Mouse (Mus musculus) heart, embryonic 11.5 days (tissue): ENCODE measurements at regions not wholly inside any gene's neighbourhood (a gene's known extent, or its start where the extent isn't known, plus 50 kb on each side); places are given as distances from the start of the nearest gene placed in this dataset.

ENCODE experiments used
- ATAC-seq: fragments of 200-750 bp; cut with Nextera tagmentation; replicated peaks from 2 replicates; pipeline ENCODE4 v1.8.0; 2017; ENCODE audit warnings: moderate library complexity; ENCODE audit not compliant: insufficient number of reproducible peaks, low FRiP score, low TSS enrichment
- H3K27ac ChIP-seq: fragments of 300-500 bp; sonication (generic); 2 replicates; pipeline ENCODE4 v1.5.1; 2014; ENCODE audit warnings: mild to moderate bottlenecking, low read depth, low read length
- H3K27me3 ChIP-seq: fragments of 300-500 bp; sonication (generic); 2 replicates; pipeline ENCODE4 v1.6.1; 2014; ENCODE audit warnings: mild to moderate bottlenecking, low read length, mixed read lengths; ENCODE audit not compliant: control insufficient read depth, insufficient read depth
- H3K36me3 ChIP-seq: fragments of 300-500 bp; sonication (generic); 2 replicates; pipeline ENCODE4 v1.6.1; 2014; ENCODE audit warnings: mild to moderate bottlenecking, low read length, moderate library complexity, mixed read lengths; ENCODE audit not compliant: control insufficient read depth, insufficient read depth
- H3K4me1 ChIP-seq: fragments of 300-500 bp; sonication (generic); 2 replicates; pipeline ENCODE4 v1.6.1; 2014; ENCODE audit warnings: low read length; ENCODE audit not compliant: control insufficient read depth, insufficient read depth
- H3K4me2 ChIP-seq: fragments of 300-500 bp; sonication (generic); 2 replicates; pipeline ENCODE4 v1.6.1; 2014; ENCODE audit warnings: mild to moderate bottlenecking, moderate library complexity
- H3K4me3 ChIP-seq: fragments of 300-500 bp; sonication (generic); 2 replicates; pipeline ENCODE4 v1.5.1; 2014; ENCODE audit warnings: low read depth, low read length
- H3K9ac ChIP-seq: fragments of 300-500 bp; sonication (generic); 2 replicates; pipeline ENCODE4 v1.6.1; 2014; ENCODE audit warnings: mild to moderate bottlenecking, low read depth, low read length, moderate library complexity
- H3K9me3 ChIP-seq: fragments of 300-500 bp; sonication (generic); replicated peaks from 2 replicates; pipeline ENCODE4 v1.6.1; 2016; ENCODE audit warnings: low read length; ENCODE audit not compliant: control insufficient read depth
- WGBS: fragments of 180-500 bp; shearing (Covaris S2); extraction: QIAGEN DNeasy Blood & Tissue Kit; methylation state at CpG from one replicate; pipeline ENCODE4 v1.1.7; 2014; ENCODE audit not compliant: insufficient replicate concordance; 5-methylcytosine and 5-hydroxymethylcytosine counted together

- no peaks in the 10 kb centered on the region for H3K9me3 ChIP-seq
- peaks cover 6% of the 10 kb centered on the region for H3K4me1 ChIP-seq
- H3K36me3 ChIP-seq, result no peaks in the 10 kb centered on the region
- no peak overlapping the region for H3K9ac ChIP-seq
- no peak for ATAC-seq
- 0 out of 2 replicates have a peak, but pooled peaks cover 4% of the 10 kb centered on the region for H3K27me3 ChIP-seq
- no peak overlapping the region for H3K4me3 ChIP-seq
- WGBS, result 78% methylated on average over 6 of the region's 6 CpGs
- no peak overlapping the region for H3K27ac ChIP-seq
- no peak overlapping the region for H3K4me2 ChIP-seq
These were observed 234.7 kb downstream of the Rplp1 start for GRCm38 (mm10) chr9:61679686-61680085.

- H3K4me3 ChIP-seq, result no peak overlapping the region
- H3K27ac ChIP-seq, result no peak overlapping the region
- no peak overlapping the region for H3K9ac ChIP-seq
- H3K27me3 ChIP-seq, result no peaks in the 10 kb centered on the region
- no peaks in the 10 kb centered on the region for H3K36me3 ChIP-seq
- no peak for ATAC-seq
- no peak overlapping the region for H3K4me2 ChIP-seq
- WGBS, result 61% methylated on average over 3 of the region's 3 CpGs
- peaks cover 6% of the 10 kb centered on the region for H3K4me1 ChIP-seq
- H3K9me3 ChIP-seq, result no peaks in the 10 kb centered on the region
These were observed 236.7 kb downstream of the Rplp1 start for GRCm38 (mm10) chr9:61677603-61678002.

GRCm38 (mm10) chr9:61677037-61677436 is 237.3 kb downstream of the Rplp1 start:
- H3K4me3 ChIP-seq, result no peak overlapping the region
- no peak overlapping the region for H3K4me2 ChIP-seq
- no peak for ATAC-seq
- H3K4me1 ChIP-seq, result no peaks in the 10 kb centered on the region; the same call in 1 of the 2 replicates
- H3K36me3 ChIP-seq, result no peaks in the 10 kb centered on the region
- no peak overlapping the region for H3K27ac ChIP-seq
- 70% methylated on average over 11 of the region's 11 CpGs for WGBS
- H3K9me3 ChIP-seq, result no peaks in the 10 kb centered on the region
- no peak overlapping the region for H3K9ac ChIP-seq
- H3K27me3 ChIP-seq, result no peaks in the 10 kb centered on the region

- 45% methylated on average over 2 of the region's 2 CpGs for WGBS
- Histone ChIP-seq H3K27me3 (no peaks in the 10 kb centered on the region), H3K4me2 (no peak overlapping the region), H3K4me3 (no peak overlapping the region), H3K9me3 (0 out of 2 replicates have a peak, but pooled peaks cover 3% of the 10 kb centered on the region), H3K36me3 (no peaks in the 10 kb centered on the region), H3K9ac (no peak overlapping the region), H3K4me1 (peaks cover 2% of the 10 kb centered on the region), H3K27ac (no peak overlapping the region)
- no peak for ATAC-seq
These were observed 239.0 kb downstream of the Rplp1 start for GRCm38 (mm10) chr9:61675366-61675765.

GRCm38 (mm10) chr9:61673575-61674203 is 240.7 kb downstream of the Rplp1 start:
- H3K4me2 ChIP-seq, result no peak overlapping the region
- no peak for ATAC-seq
- peaks cover 16% of the 10 kb centered on the region for H3K4me1 ChIP-seq
- H3K36me3 ChIP-seq, result no peaks in the 10 kb centered on the region
- 60% methylated on average over 16 of the region's 16 CpGs for WGBS
- H3K9me3 ChIP-seq, result 0 out of 2 replicates have a peak, but pooled peaks cover 3% of the 10 kb centered on the region
- H3K27me3 ChIP-seq, result no peaks in the 10 kb centered on the region
- H3K4me3 ChIP-seq, result no peak overlapping the region
- H3K9ac ChIP-seq, result no peak overlapping the region
- no peak overlapping the region for H3K27ac ChIP-seq

- Histone ChIP-seq H3K27ac (no peak overlapping the region), H3K4me1 (peaks cover 20% of the 10 kb centered on the region), H3K4me3 (no peak overlapping the region), H3K27me3 (no peaks in the 10 kb centered on the region), H3K9me3 (0 out of 2 replicates have a peak, but pooled peaks cover 3% of the 10 kb centered on the region), H3K36me3 (no peaks in the 10 kb centered on the region), H3K4me2 (no peak overlapping the region), H3K9ac (no peak overlapping the region)
- 83% methylated on average over 4 of the region's 4 CpGs for WGBS
- ATAC-seq, result no peak
These were observed 243.4 kb downstream of the Rplp1 start for GRCm38 (mm10) chr9:61670986-61671385.

- peak overlapping the region; percentile 14; the same call in 1 of the 2 replicates for H3K4me2 ChIP-seq
- no peak overlapping the region for H3K27ac ChIP-seq
These were observed 244.4 kb downstream of the Rplp1 start for GRCm38 (mm10) chr9:61669729-61670520.

GRCm38 (mm10) chr9:61668723-61669122 is 245.6 kb downstream of the Rplp1 start:
- no peak for ATAC-seq

More at GRCm38 (mm10) chr9:61669729-61670520, 244.4 kb downstream of the Rplp1 start:
- no peak overlapping the region for H3K9ac ChIP-seq
- H3K4me3 ChIP-seq, result no peak overlapping the region
- peaks cover 20% of the 10 kb centered on the region for H3K4me1 ChIP-seq
- H3K36me3 ChIP-seq, result no peaks in the 10 kb centered on the region
- 13% methylated on average over 10 of the region's 10 CpGs for WGBS
- H3K27me3 ChIP-seq, result no peaks in the 10 kb centered on the region
- no peak for ATAC-seq
- H3K9me3 ChIP-seq, result 0 out of 2 replicates have a peak, but pooled peaks cover 3% of the 10 kb centered on the region

More at GRCm38 (mm10) chr9:61668723-61669122, 245.6 kb downstream of the Rplp1 start:
- 0 out of 2 replicates have a peak, but pooled peaks cover 3% of the 10 kb centered on the region for H3K9me3 ChIP-seq
- H3K4me1 ChIP-seq, result peaks cover 20% of the 10 kb centered on the region
- 71% methylated on average over 8 of the region's 8 CpGs for WGBS
- no peak overlapping the region for H3K4me2 ChIP-seq
- no peak overlapping the region for H3K4me3 ChIP-seq
- H3K27me3 ChIP-seq, result no peaks in the 10 kb centered on the region
- H3K27ac ChIP-seq, result no peak overlapping the region
- H3K36me3 ChIP-seq, result no peaks in the 10 kb centered on the region
- H3K9ac ChIP-seq, result no peak overlapping the region
